Mouse (Mus musculus) left cerebral cortex, adult 9 months (tissue): ENCODE results near the gene Ptpn6.

Experiments used
- DNase-seq, 2 experiments: peaks; one replicate each; pipeline ENCODE4 v3.0.0; 2022; ENCODE audit warnings: low spot score in 2 of 2

Gene Ptpn6

GRCm38 (mm10) chr6:124738511-124739023 is at the start of gene Ptpn6:
Ptpn6 (minus strand) TSS chr6:124738714.
- no peak for DNase-seq

- no peak for DNase-seq
These were observed 49.2 kb upstream of the Ptpn6 start for GRCm38 (mm10) chr6:124787722-124788121.

GRCm38 (mm10) chr6:124786756-124787420 is 48.4 kb upstream of the Ptpn6 start:
- peak in 1 of 2 experiments; percentile 61 for DNase-seq

GRCm38 (mm10) chr6:124782436-124782835 is 43.9 kb upstream of the Ptpn6 start:
- no peak for DNase-seq

GRCm38 (mm10) chr6:124780917-124781316 is 42.4 kb upstream of the Ptpn6 start:
- DNase-seq: no peak

- no peak for DNase-seq
These were observed 41.5 kb upstream of the Ptpn6 start for GRCm38 (mm10) chr6:124779984-124780416.

GRCm38 (mm10) chr6:124779222-124779983 is 40.9 kb upstream of the Ptpn6 start, which contains the start of gene Lrrc23:
Lrrc23 (minus strand) TSS chr6:124779727.
- no peak for DNase-seq

- no peak for DNase-seq
These were observed 32.0 kb upstream of the Ptpn6 start for GRCm38 (mm10) chr6:124770511-124770910.

- no peak for DNase-seq
These were observed 31.5 kb upstream of the Ptpn6 start for GRCm38 (mm10) chr6:124770013-124770412.

GRCm38 (mm10) chr6:124769101-124769765 is 30.7 kb upstream of the Ptpn6 start, which contains the start of gene Eno2:
Eno2 (minus strand) TSS chr6:124769673.
- DNase-seq: peak in 1 of 2 experiments; percentile 68

- no peak for DNase-seq
These were observed 30.2 kb upstream of the Ptpn6 start for GRCm38 (mm10) chr6:124768704-124769044.

- DNase-seq: peak in 1 of 2 experiments; percentile 59
These were observed 29.6 kb upstream of the Ptpn6 start for GRCm38 (mm10) chr6:124767920-124768703.

GRCm38 (mm10) chr6:124767536-124767919 is 29.0 kb upstream of the Ptpn6 start:
- DNase-seq: no peak

- no peak for DNase-seq
These were observed 27.4 kb upstream of the Ptpn6 start for GRCm38 (mm10) chr6:124765951-124766350.

GRCm38 (mm10) chr6:124759259-124759658 is 20.7 kb upstream of the Ptpn6 start:
- peak in 1 of 2 experiments; percentile 89 for DNase-seq

GRCm38 (mm10) chr6:124758849-124759232 is 20.3 kb upstream of the Ptpn6 start:
- no peak for DNase-seq

- DNase-seq: peak in 1 of 2 experiments; percentile 62
These were observed 19.7 kb upstream of the Ptpn6 start for GRCm38 (mm10) chr6:124757909-124758848.

- DNase-seq: no peak
These were observed 18.9 kb upstream of the Ptpn6 start for GRCm38 (mm10) chr6:124757351-124757880.

GRCm38 (mm10) chr6:124756652-124757350 is 18.3 kb upstream of the Ptpn6 start:
- DNase-seq: peak in 1 of 2 experiments; percentile 77
